In the genomic region with DNA sequence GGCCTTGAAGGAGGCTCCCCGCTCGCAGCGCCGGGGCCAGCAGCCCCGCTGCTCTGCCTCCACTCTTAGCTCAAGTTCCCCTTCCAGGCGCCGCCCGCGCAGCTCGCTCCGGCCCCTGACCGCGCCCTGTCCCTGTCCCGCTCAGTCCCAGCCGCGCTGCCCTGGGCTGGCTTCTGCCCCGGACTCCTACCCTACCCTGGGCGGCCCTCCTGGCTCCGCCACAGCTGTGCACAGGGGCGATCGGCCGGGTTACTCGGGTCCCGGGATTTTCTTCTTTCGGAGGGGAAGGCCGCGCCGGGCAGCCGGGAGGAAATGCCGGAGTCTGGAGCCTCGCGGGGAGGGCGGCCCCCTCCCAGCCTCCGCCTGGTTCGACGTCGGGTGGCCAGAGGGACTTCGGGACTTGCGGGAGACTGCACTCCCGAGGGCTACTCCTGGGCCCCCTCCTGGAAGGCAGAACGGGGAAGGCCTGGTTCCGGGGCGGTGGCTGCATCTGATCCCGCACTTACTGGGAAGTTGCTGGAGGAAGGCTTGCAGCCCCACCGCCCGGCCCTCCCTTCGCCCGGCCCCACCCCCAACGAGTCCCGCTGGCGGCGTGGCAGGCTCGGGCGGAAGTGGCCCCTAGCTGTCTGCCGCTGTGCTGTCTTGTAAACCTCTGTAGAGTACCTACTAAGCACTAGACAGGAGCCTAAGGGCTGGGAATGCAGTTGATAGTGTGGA, we compare ENCODE assay signal across 8 mouse cellular contexts. TPM values are rescaled to one million over a fixed set of nuclear protein-coding genes. Genes with fewer than 3 reads are reported as not detected.
A peak's percentile ranks its signal among the peaks of the same experiment; 100 is the strongest.
DNase-seq lines count a peak whose midpoint lies in the region; ATAC-seq and TF ChIP-seq lines count a peak whose summit lies in the region.

A gene (minus strand): TSS at position 545 of the 717 bp plus-strand sequence.

- H3K27ac ChIP-seq in ES-E14 (ENCODE audit: insufficient read depth, low read depth, low read length, poor library complexity, severe bottlenecking): no peak within 1 kb of the TSS
- peak within 1 kb of the TSS; percentile 94 for H3K27ac ChIP-seq in bone marrow, adult 2 months (ENCODE audit: control insufficient read depth, insufficient read depth, low read depth, low read length, poor library complexity)
- H3K27ac ChIP-seq in hindbrain, embryonic 13.5 days: peak within 1 kb of the TSS; percentile 64

- peaks cover 0 to 7% of the 10 kb centered on the region in 2 experiments; a peak in 2 of 4 replicates for H3K4me1 ChIP-seq in ES-E14 (ENCODE audit: control insufficient read depth in 2 of 2, insufficient read depth in 2 of 2, low read length in 2 of 2, poor library complexity in 1 of 2)
- peaks cover 8% of the 10 kb centered on the region for H3K4me1 ChIP-seq in bone marrow, adult 2 months (ENCODE audit: control insufficient read depth, insufficient read depth, low read length)
- peaks cover 27% of the 10 kb centered on the region for H3K4me1 ChIP-seq in hindbrain, embryonic 13.5 days (replicated peaks)

- peak within 1 kb of the TSS; percentile 63 for H3K9ac ChIP-seq in ES-E14 (ENCODE audit: insufficient read depth, low read depth, low read length, poor library complexity, severe bottlenecking)
- peak within 1 kb of the TSS; percentile 73 for H3K9ac ChIP-seq in hindbrain, embryonic 13.5 days

- no peak for TF ChIP-seq CTCF in bone marrow, adult 2 months (IDR thresholded peaks at IDR 0.05; ENCODE audit: control insufficient read depth, insufficient read depth, low read length)

- H3K4me2 ChIP-seq in hindbrain, embryonic 13.5 days: peak within 1 kb of the TSS; percentile 74

- H3K4me3 ChIP-seq in ES-E14 (ENCODE audit: insufficient read depth in 1 of 2, low read depth in 1 of 2, low read length in 2 of 2, poor library complexity in 1 of 2, severe bottlenecking in 1 of 2): peak within 1 kb of the TSS; percentile 63 to 69
- peak within 1 kb of the TSS; percentile 76 for H3K4me3 ChIP-seq in bone marrow, adult 2 months (replicated peaks; ENCODE audit: control insufficient read depth, low read depth, low read length)
- peak within 1 kb of the TSS; percentile 51 for H3K4me3 ChIP-seq in hindbrain, embryonic 13.5 days

- H3K36me3 ChIP-seq in ES-E14 (ENCODE audit: control insufficient read depth, insufficient read depth, low read length, poor library complexity, severe bottlenecking): no peaks in the 10 kb centered on the region
- H3K36me3 ChIP-seq in hindbrain, embryonic 13.5 days: no peaks in the 10 kb centered on the region

- in situ Hi-C loops in ES-E14 (cut with MboI; ENCODE audit: low sequenced_read_pairs in 2 of 2, unreplicated experiment in 2 of 2): no loop called here

- intact Hi-C loops in left cerebral cortex, postnatal 36 days (cut with DNase I): no loop called here

- DNase-seq in ES-E14 (ENCODE audit: low read depth, low spot score): peak; percentile 44
- DNase-seq in gastrocnemius, adult 18-20 months (ENCODE audit: low spot score): peak; percentile 75
- DNase-seq in left cerebral cortex, postnatal 36 days (ENCODE audit: low spot score in 2 of 2): peak; percentile 15 to 23
- peak; percentile 44 to 56 for DNase-seq in right cerebral cortex, postnatal 10 days (ENCODE audit: low spot score in 2 of 2)
- DNase-seq in urinary bladder, postnatal 25 days (ENCODE audit: low spot score): peak; percentile 78

- H3K27me3 ChIP-seq in hindbrain, embryonic 13.5 days: peaks cover 66% of the 10 kb centered on the region

- no peaks in the 10 kb centered on the region for H3K9me3 ChIP-seq in ES-E14 (ENCODE audit: control insufficient read depth, insufficient read depth, low read depth, low read length)
- no peaks in the 10 kb centered on the region for H3K9me3 ChIP-seq in hindbrain, embryonic 13.5 days

- WGBS in bone marrow, adult 2 months: under 1% methylated on average over 52 of the region's 55 CpGs
- under 1% methylated on average over 54 of the region's 55 CpGs for WGBS in hindbrain, embryonic 13.5 days

- TF ChIP-seq POLR2A in bone marrow, adult 2 months (IDR thresholded peaks at IDR 0.05; ENCODE audit: borderline replicate concordance, control insufficient read depth, low read depth, low read length): peak; percentile 48; the same call in 1 of the 2 replicates

- peak; percentile 77 for ATAC-seq in hindbrain, embryonic 13.5 days (ENCODE audit: low FRiP score)
- ATAC-seq in megakaryocyte progenitor cell, adult 5-6 weeks (replicated peaks; ENCODE audit: poor library complexity): peak; percentile 69

TF ChIP-seq in ES-E14, 5 proteins besides CTCF, POLR2A, EP300 and RAD21:
- no peak for TF ChIP-seq ZC3H11A (IDR thresholded peaks at IDR 0.05; ENCODE audit: borderline replicate concordance, low read depth, low read length)
- no peak for TF ChIP-seq CHD2 (IDR thresholded peaks at IDR 0.05; ENCODE audit: low read depth, low read length)
- no peak for TF ChIP-seq ZNF384 (IDR thresholded peaks at IDR 0.05; ENCODE audit: low read depth, low read length)

RNA-seq across cellular contexts. Expression of the gene that starts here (rescaled TPM):
- 3.3 and 9.7 TPM in 2 replicates for total RNA-seq in ES-E14 (2012; rRNA removed)
- polyA plus RNA-seq in bone marrow, adult 2 months (2011; ENCODE audit: insufficient read depth, insufficient read length, low replicate concordance, missing spikeins): 4.8 and 13.8 TPM in 2 replicates
- total RNA-seq in gastrocnemius, adult 18-20 months (2021): 1 to 10 TPM; 5.2 to 8.2 TPM
- polyA plus RNA-seq in hindbrain, embryonic 13.5 days (2015; fragmentation: Nextera tagmentation; extraction: Ambion mirVana): 1.1 and 1.2 TPM in 2 replicates
- total RNA-seq in left cerebral cortex, postnatal 36 days (2021): 1 to 10 TPM; 2.7 to 3.4 TPM
- 7.2 and 10.1 TPM in 2 replicates for total RNA-seq in megakaryocyte progenitor cell, adult 5-6 weeks (2015)
- total RNA-seq in megakaryocyte progenitor cell, adult 5-6 weeks (2017): 15.2 and 17.6 TPM in 2 replicates

Comparison
In these comparisons a context has a peak if more than half of its experiments do, and no peak if none do; other contexts are left out.
1. DNase-seq: peak in every context shown above with its lines; median percentile 78 in urinary bladder, postnatal 25 days; 75 in gastrocnemius, adult 18-20 months; 50 in right cerebral cortex, postnatal 10 days; 44 in ES-E14; 19 in left cerebral cortex, postnatal 36 days.